Mouse (Mus musculus) adrenal gland (tissue): ENCODE measurements around the gene Ush2a.

ENCODE experiments used
- intact Hi-C: fragments of 180-260 bp; cut with DNase I; formaldehyde crosslinking; loops from one replicate; pipeline ENCODE4 v1.15.1; 2025

The Ush2a gene

GRCm38 (mm10) chr1:188385733-188386261, 124.0 kb downstream of the Ush2a start:
- intact Hi-C loops = no loop called here

GRCm38 (mm10) chr1:188387321-188387720, 125.5 kb downstream of the Ush2a start:
- intact Hi-C loops = no loop called here

- intact Hi-C loops = no loop called here
Observed at GRCm38 (mm10) chr1:188387820-188388471, 126.1 kb downstream of the Ush2a start.

- intact Hi-C loops = no loop called here
Observed at GRCm38 (mm10) chr1:188390080-188390479, 128.3 kb downstream of the Ush2a start.

- intact Hi-C loops = no loop called here
Observed at GRCm38 (mm10) chr1:188407176-188407575, 145.4 kb downstream of the Ush2a start.

- intact Hi-C loops = no loop called here
Observed at GRCm38 (mm10) chr1:188407613-188408386, 146.0 kb downstream of the Ush2a start.

- intact Hi-C loops = no loop called here
Observed at GRCm38 (mm10) chr1:188410547-188410946, 148.7 kb downstream of the Ush2a start.

GRCm38 (mm10) chr1:188420543-188420942, 158.7 kb downstream of the Ush2a start:
- intact Hi-C loops = no loop called here

GRCm38 (mm10) chr1:188428172-188428571, 166.3 kb downstream of the Ush2a start:
- intact Hi-C loops = no loop called here

GRCm38 (mm10) chr1:188430689-188431088, 168.9 kb downstream of the Ush2a start:
- intact Hi-C loops = no loop called here

- intact Hi-C loops = no loop called here
Observed at GRCm38 (mm10) chr1:188447964-188448363, 186.1 kb downstream of the Ush2a start.

GRCm38 (mm10) chr1:188456466-188457175, 194.8 kb downstream of the Ush2a start:
- intact Hi-C loops = no loop called here

- intact Hi-C loops = no loop called here
Observed at GRCm38 (mm10) chr1:188457221-188458008, 195.6 kb downstream of the Ush2a start.

- intact Hi-C loops = no loop called here
Observed at GRCm38 (mm10) chr1:188461203-188461602, 199.4 kb downstream of the Ush2a start.

GRCm38 (mm10) chr1:188464653-188465052, 202.8 kb downstream of the Ush2a start:
- intact Hi-C loops = no loop called here

GRCm38 (mm10) chr1:188468371-188468783, 206.6 kb downstream of the Ush2a start:
- intact Hi-C loops = no loop called here

- intact Hi-C loops = no loop called here
Observed at GRCm38 (mm10) chr1:188504958-188505357, 243.1 kb downstream of the Ush2a start.

- intact Hi-C loops = no loop called here
Observed at GRCm38 (mm10) chr1:188518792-188519191, 257.0 kb downstream of the Ush2a start.

GRCm38 (mm10) chr1:188527451-188527850, 265.6 kb downstream of the Ush2a start:
- intact Hi-C loops = no loop called here

GRCm38 (mm10) chr1:188529606-188530131, 267.8 kb downstream of the Ush2a start:
- intact Hi-C loops = no loop called here

- intact Hi-C loops = no loop called here
Observed at GRCm38 (mm10) chr1:188537021-188537420, 275.2 kb downstream of the Ush2a start.
